Mouse (Mus musculus) midbrain, embryonic 16.5 days (tissue): ENCODE data around the gene Wscd2. TPM values are rescaled to one million over a fixed set of nuclear protein-coding genes. Genes with fewer than 3 reads are reported as not detected.

Source experiments
- ATAC-seq: fragments of 200-750 bp; cut with Nextera tagmentation; 2 replicates; pipeline ENCODE4 v1.8.0; 2017; ENCODE audit warnings: moderate TSS enrichment
- H3K27ac ChIP-seq: fragments of 300-500 bp; sonication (generic); 2 replicates; pipeline ENCODE4 v1.5.1; 2014; ENCODE audit warnings: mild to moderate bottlenecking, low read length, mixed read lengths
- H3K27me3 ChIP-seq: fragments of 300-500 bp; sonication (generic); 2 replicates; pipeline ENCODE4 v1.6.1; 2014; ENCODE audit warnings: low read depth, low read length, mixed read lengths; ENCODE audit not compliant: control insufficient read depth, insufficient read depth
- H3K36me3 ChIP-seq: fragments of 300-500 bp; sonication (generic); 2 replicates; pipeline ENCODE4 v1.6.1; 2014; ENCODE audit warnings: mild to moderate bottlenecking, low read length, moderate library complexity, mixed read lengths; ENCODE audit not compliant: control insufficient read depth, insufficient read depth
- H3K4me1 ChIP-seq: fragments of 300-500 bp; sonication (generic); 2 replicates; pipeline ENCODE4 v1.6.1; 2014; ENCODE audit warnings: mild to moderate bottlenecking, low read length, mixed read lengths; ENCODE audit not compliant: control insufficient read depth, insufficient read depth
- H3K4me2 ChIP-seq: fragments of 300-500 bp; sonication (generic); 2 replicates; pipeline ENCODE4 v1.6.1; 2014; ENCODE audit warnings: mild to moderate bottlenecking, low read length, mixed read lengths
- H3K4me3 ChIP-seq: fragments of 300-500 bp; sonication (generic); 2 replicates; pipeline ENCODE4 v1.5.1; 2014; ENCODE audit warnings: low read depth, mild to moderate bottlenecking, low read length, moderate library complexity, mixed read lengths
- H3K9ac ChIP-seq: fragments of 300-500 bp; sonication (generic); 2 replicates; pipeline ENCODE4 v1.6.1; 2014; ENCODE audit warnings: low read depth, low read length, mixed read lengths
- H3K9me3 ChIP-seq: fragments of 300-500 bp; sonication (generic); replicated peaks from 2 replicates; pipeline ENCODE4 v1.6.1; 2014; ENCODE audit warnings: mild to moderate bottlenecking, low read length, mixed read lengths; ENCODE audit not compliant: control insufficient read depth, poor library complexity, severe bottlenecking
- whole genome bisulfite sequencing: fragments of 180-500 bp; shearing (Covaris S2); extraction: QIAGEN DNeasy Blood & Tissue Kit; methylation state at CpG from one replicate; pipeline ENCODE4 v1.1.7; 2014; 5-methylcytosine and 5-hydroxymethylcytosine counted together
- polyA plus RNA-seq: library from polyadenylated mRNA; unstranded; fragments of >200 nt; fragmentation: Nextera tagmentation; extraction: Ambion mirVana; gene quantifications from 2 replicates; pipeline ENCODE4 v1.2.1, GENCODE M21; 2015

The Wscd2 gene
- polyA plus RNA-seq, 1 experiment from 2014 or later, result 16.1 TPM

GRCm38 (mm10) chr5:113459942-113460341 is 30.2 kb upstream of the Wscd2 start:
- H3K27ac ChIP-seq, result no peak overlapping the region
- WGBS, result 24% methylated on average over 7 of the region's 7 CpGs
- no peaks in the 10 kb centered on the region for H3K9me3 ChIP-seq
- no peak overlapping the region for H3K9ac ChIP-seq
- ATAC-seq, result peak; percentile 64; the same call in 1 of the 2 replicates
- H3K27me3 ChIP-seq, result no peaks in the 10 kb centered on the region
- no peaks in the 10 kb centered on the region for H3K36me3 ChIP-seq
- no peak overlapping the region for H3K4me3 ChIP-seq
- H3K4me2 ChIP-seq, result no peak overlapping the region
- H3K4me1 ChIP-seq, result peaks cover 26% of the 10 kb centered on the region

GRCm38 (mm10) chr5:113461582-113461981 is 28.6 kb upstream of the Wscd2 start:
- Histone ChIP-seq H3K27me3 (no peaks in the 10 kb centered on the region), H3K27ac (peak overlapping the region; percentile 79), H3K4me3 (peak overlapping the region; percentile 24), H3K9ac (peak overlapping the region; percentile 53), H3K9me3 (no peaks in the 10 kb centered on the region), H3K36me3 (no peaks in the 10 kb centered on the region), H3K4me2 (peak overlapping the region; percentile 54), H3K4me1 (peaks cover 26% of the 10 kb centered on the region)
- peak; percentile 15; the same call in 1 of the 2 replicates for ATAC-seq
- 6% methylated on average over 16 of the region's 16 CpGs for WGBS

GRCm38 (mm10) chr5:113461998-113462625 is 28.0 kb upstream of the Wscd2 start:
- Histone ChIP-seq H3K27ac (peak overlapping the region; percentile 79), H3K36me3 (no peaks in the 10 kb centered on the region), H3K9ac (peak overlapping the region; percentile 53), H3K4me2 (peak overlapping the region; percentile 54), H3K4me1 (peaks cover 30% of the 10 kb centered on the region), H3K9me3 (no peaks in the 10 kb centered on the region), H3K27me3 (no peaks in the 10 kb centered on the region), H3K4me3 (peak overlapping the region; percentile 24)
- WGBS, result 17% methylated on average over 21 of the region's 21 CpGs
- ATAC-seq, result 0 out of 2 replicates have a peak, but pooled peaks have one; percentile 16

GRCm38 (mm10) chr5:113464731-113465130 is 25.4 kb upstream of the Wscd2 start:
- no peaks in the 10 kb centered on the region for H3K27me3 ChIP-seq
- H3K9me3 ChIP-seq, result no peaks in the 10 kb centered on the region
- no peaks in the 10 kb centered on the region for H3K36me3 ChIP-seq
- no peak overlapping the region for H3K9ac ChIP-seq
- H3K4me1 ChIP-seq, result peaks cover 37% of the 10 kb centered on the region
- no peak for ATAC-seq
- WGBS, result 71% methylated on average over 6 of the region's 6 CpGs
- no peak overlapping the region for H3K4me2 ChIP-seq
- no peak overlapping the region for H3K4me3 ChIP-seq
- H3K27ac ChIP-seq, result no peak overlapping the region

- H3K27ac ChIP-seq, result no peak overlapping the region
- peaks cover 28% of the 10 kb centered on the region for H3K4me1 ChIP-seq
- no peaks in the 10 kb centered on the region for H3K9me3 ChIP-seq
- no peak overlapping the region for H3K4me3 ChIP-seq
- H3K4me2 ChIP-seq, result no peak overlapping the region
- ATAC-seq, result no peak
- H3K36me3 ChIP-seq, result no peaks in the 10 kb centered on the region
- 15% methylated on average over 6 of the region's 6 CpGs for WGBS
- no peaks in the 10 kb centered on the region for H3K27me3 ChIP-seq
- no peak overlapping the region for H3K9ac ChIP-seq
Measured at GRCm38 (mm10) chr5:113466536-113466935, 23.6 kb upstream of the Wscd2 start.

GRCm38 (mm10) chr5:113467072-113467471 is 23.1 kb upstream of the Wscd2 start:
- Histone ChIP-seq H3K9me3 (no peaks in the 10 kb centered on the region), H3K27me3 (no peaks in the 10 kb centered on the region)
- no peak for ATAC-seq

GRCm38 (mm10) chr5:113467765-113468164 is 22.4 kb upstream of the Wscd2 start:
- Histone ChIP-seq H3K27me3 (no peaks in the 10 kb centered on the region), H3K4me2 (no peak overlapping the region), H3K4me3 (no peak overlapping the region), H3K36me3 (no peaks in the 10 kb centered on the region), H3K4me1 (peaks cover 16% of the 10 kb centered on the region), H3K9me3 (no peaks in the 10 kb centered on the region), H3K9ac (no peak overlapping the region), H3K27ac (no peak overlapping the region)
- ATAC-seq, result no peak
- whole genome bisulfite sequencing, result 4% methylated on average over 8 of the region's 8 CpGs

More at GRCm38 (mm10) chr5:113467072-113467471, 23.1 kb upstream of the Wscd2 start:
- Histone ChIP-seq H3K4me1 (peaks cover 23% of the 10 kb centered on the region), H3K36me3 (no peaks in the 10 kb centered on the region), H3K27ac (no peak overlapping the region), H3K9ac (no peak overlapping the region), H3K4me3 (no peak overlapping the region), H3K4me2 (no peak overlapping the region)
- 11% methylated on average over 4 of the region's 4 CpGs for WGBS

GRCm38 (mm10) chr5:113468625-113469024 is 21.5 kb upstream of the Wscd2 start:
- Histone ChIP-seq H3K9ac (no peak overlapping the region), H3K4me1 (peaks cover 15% of the 10 kb centered on the region), H3K36me3 (no peaks in the 10 kb centered on the region), H3K4me2 (no peak overlapping the region), H3K27me3 (no peaks in the 10 kb centered on the region), H3K9me3 (no peaks in the 10 kb centered on the region), H3K4me3 (no peak overlapping the region), H3K27ac (no peak overlapping the region)
- 69% methylated on average over 5 of the region's 5 CpGs for WGBS
- no peak for ATAC-seq

GRCm38 (mm10) chr5:113469231-113469630 is 20.9 kb upstream of the Wscd2 start:
- ATAC-seq, result no peak
- H3K4me3 ChIP-seq, result no peak overlapping the region
- H3K4me2 ChIP-seq, result no peak overlapping the region
- H3K27ac ChIP-seq, result no peak overlapping the region
- peaks cover 15% of the 10 kb centered on the region for H3K4me1 ChIP-seq
- no peaks in the 10 kb centered on the region for H3K36me3 ChIP-seq
- 94% methylated on average over 5 of the region's 5 CpGs for WGBS
- no peak overlapping the region for H3K9ac ChIP-seq
- H3K9me3 ChIP-seq, result no peaks in the 10 kb centered on the region
- no peaks in the 10 kb centered on the region for H3K27me3 ChIP-seq
